Mouse (Mus musculus) hindbrain, embryonic 12.5 days (tissue): Measurements from ENCODE around the gene Abhd12b. TPM values are rescaled to one million over a fixed set of nuclear protein-coding genes. Genes with fewer than 3 reads are reported as not detected.

Experiments
- ATAC-seq: fragments of 200-750 bp; cut with Nextera tagmentation; 2 replicates; pipeline ENCODE4 v1.8.0; 2017; ENCODE audit warnings: moderate TSS enrichment; ENCODE audit not compliant: low FRiP score
- H3K27ac ChIP-seq: fragments of 300-500 bp; sonication (generic); 2 replicates; pipeline ENCODE4 v1.5.1; 2016; ENCODE audit warnings: mild to moderate bottlenecking
- H3K27me3 ChIP-seq: fragments of 300-500 bp; sonication (generic); 2 replicates; pipeline ENCODE4 v1.6.1; 2016; ENCODE audit warnings: mild to moderate bottlenecking
- H3K36me3 ChIP-seq: fragments of 300-500 bp; sonication (generic); 2 replicates; pipeline ENCODE4 v1.6.1; 2016; ENCODE audit warnings: mild to moderate bottlenecking
- H3K4me1 ChIP-seq: fragments of 300-500 bp; sonication (generic); 2 replicates; pipeline ENCODE4 v1.6.1; 2016
- H3K4me2 ChIP-seq: fragments of 300-500 bp; sonication (generic); replicated peaks from 2 replicates; pipeline ENCODE4 v1.6.1; 2016; ENCODE audit warnings: mild to moderate bottlenecking
- H3K4me3 ChIP-seq: fragments of 300-500 bp; sonication (generic); 2 replicates; pipeline ENCODE4 v1.5.1; 2016; ENCODE audit warnings: mild to moderate bottlenecking
- H3K9ac ChIP-seq: fragments of 300-500 bp; sonication (generic); 2 replicates; pipeline ENCODE4 v1.6.1; 2016; ENCODE audit warnings: mild to moderate bottlenecking, moderate library complexity
- H3K9me3 ChIP-seq: fragments of 300-500 bp; sonication (generic); replicated peaks from 2 replicates; pipeline ENCODE4 v1.6.1; 2016; ENCODE audit warnings: mild to moderate bottlenecking
- WGBS: fragments of 180-500 bp; shearing (Covaris S2); methylation state at CpG from one replicate; pipeline ENCODE4 v1.1.7; 2016; 5-methylcytosine and 5-hydroxymethylcytosine counted together
- polyA plus RNA-seq: library from polyadenylated mRNA; unstranded; fragments of >200 nt; fragmentation: Nextera tagmentation; extraction: Ambion mirVana; gene quantifications from 2 replicates; pipeline ENCODE4 v1.2.1, GENCODE M21; 2016

Gene Abhd12b
- polyA plus RNA-seq, 1 experiment from 2014 or later, result not detected

- no peak overlapping the region for H3K27ac ChIP-seq
- no peak overlapping the region for H3K4me2 ChIP-seq
- H3K36me3 ChIP-seq, result no peaks in the 10 kb centered on the region
- H3K9ac ChIP-seq, result no peak overlapping the region
- H3K27me3 ChIP-seq, result no peaks in the 10 kb centered on the region; the same call in 1 of the 2 replicates
- H3K4me1 ChIP-seq, result 0 out of 2 replicates have a peak, but pooled peaks cover 2% of the 10 kb centered on the region
- WGBS, result 89% methylated on average over 10 of the region's 10 CpGs
- ATAC-seq, result no peak
- H3K9me3 ChIP-seq, result no peaks in the 10 kb centered on the region
- H3K4me3 ChIP-seq, result no peak overlapping the region
These were observed 36.8 kb upstream of the Abhd12b start for GRCm38 (mm10) chr12:70117146-70117545.

DNA sequence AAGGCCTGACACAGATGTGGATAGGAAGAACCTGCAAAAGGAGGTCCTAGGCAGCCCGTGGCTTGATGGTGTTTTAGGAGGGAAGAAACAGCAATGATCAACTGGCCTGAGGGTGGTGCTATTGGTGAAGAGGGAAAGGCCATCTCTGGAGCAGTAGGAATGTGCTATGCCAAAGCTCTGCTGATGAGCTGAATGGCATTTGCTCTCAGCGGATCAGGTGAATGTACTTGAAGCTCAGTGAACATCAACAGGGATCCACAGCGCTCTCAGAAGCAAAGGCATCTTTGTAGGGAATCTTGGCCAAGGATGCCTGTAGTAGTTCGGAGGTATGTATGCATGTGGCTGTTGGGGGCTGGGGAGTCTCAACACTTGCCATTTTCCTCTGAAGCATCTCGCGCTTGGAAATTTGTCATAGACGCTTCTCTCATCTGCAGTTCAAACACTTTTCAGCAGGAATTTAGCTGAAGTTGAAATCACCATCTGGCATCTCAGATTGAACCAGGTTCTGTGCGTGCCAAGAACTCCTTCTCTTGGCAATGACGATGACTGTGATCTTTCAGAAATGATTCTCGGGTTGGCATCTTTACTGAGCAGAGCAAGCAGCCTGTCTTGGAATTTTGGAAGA, 35.1 kb upstream of the Abhd12b start:
- Histone ChIP-seq H3K27ac (no peak overlapping the region), H3K9ac (no peak overlapping the region), H3K4me3 (no peak overlapping the region), H3K36me3 (no peaks in the 10 kb centered on the region), H3K27me3 (no peaks in the 10 kb centered on the region; the same call in 1 of the 2 replicates), H3K9me3 (no peaks in the 10 kb centered on the region), H3K4me1 (no peaks in the 10 kb centered on the region), H3K4me2 (no peak overlapping the region)
- 87% methylated on average over 10 of the region's 10 CpGs for WGBS
- ATAC-seq, result no peak

DNA sequence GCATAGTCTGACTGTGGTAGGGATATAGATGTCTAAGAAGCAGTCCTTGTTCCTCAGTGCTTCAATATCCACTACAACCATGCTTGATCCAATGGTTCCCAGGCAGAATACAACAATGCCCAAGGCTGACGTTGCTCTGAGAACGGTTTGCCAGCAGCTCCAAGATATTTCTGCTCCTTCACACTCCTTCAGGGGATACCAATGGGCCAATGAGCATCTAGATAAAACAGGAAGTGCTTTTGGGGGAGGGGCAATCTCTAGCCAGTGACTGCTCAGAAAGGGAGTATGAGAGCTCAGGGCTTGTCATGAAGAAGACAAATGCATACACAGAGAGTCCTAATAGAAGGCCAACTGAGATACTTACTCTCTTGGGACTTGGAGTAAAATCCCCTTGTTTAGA, 34.4 kb upstream of the Abhd12b start:
- Histone ChIP-seq H3K4me2 (no peak overlapping the region), H3K9me3 (no peaks in the 10 kb centered on the region), H3K9ac (no peak overlapping the region), H3K27me3 (no peaks in the 10 kb centered on the region; the same call in 1 of the 2 replicates), H3K27ac (no peak overlapping the region), H3K4me3 (no peak overlapping the region), H3K4me1 (no peaks in the 10 kb centered on the region), H3K36me3 (no peaks in the 10 kb centered on the region)
- ATAC-seq, result no peak
- 72% methylated on average over 2 of the region's 2 CpGs for WGBS

- Histone ChIP-seq H3K4me3 (no peak overlapping the region), H3K9ac (no peak overlapping the region), H3K9me3 (no peaks in the 10 kb centered on the region), H3K27ac (no peak overlapping the region), H3K36me3 (no peaks in the 10 kb centered on the region), H3K4me2 (no peak overlapping the region), H3K4me1 (peaks cover 5% of the 10 kb centered on the region; the same call in 1 of the 2 replicates), H3K27me3 (no peaks in the 10 kb centered on the region)
- WGBS, result 91% methylated on average over 4 of the region's 4 CpGs
- no peak for ATAC-seq
These were observed 27.3 kb upstream of the Abhd12b start for GRCm38 (mm10) chr12:70126626-70127025.

DNA sequence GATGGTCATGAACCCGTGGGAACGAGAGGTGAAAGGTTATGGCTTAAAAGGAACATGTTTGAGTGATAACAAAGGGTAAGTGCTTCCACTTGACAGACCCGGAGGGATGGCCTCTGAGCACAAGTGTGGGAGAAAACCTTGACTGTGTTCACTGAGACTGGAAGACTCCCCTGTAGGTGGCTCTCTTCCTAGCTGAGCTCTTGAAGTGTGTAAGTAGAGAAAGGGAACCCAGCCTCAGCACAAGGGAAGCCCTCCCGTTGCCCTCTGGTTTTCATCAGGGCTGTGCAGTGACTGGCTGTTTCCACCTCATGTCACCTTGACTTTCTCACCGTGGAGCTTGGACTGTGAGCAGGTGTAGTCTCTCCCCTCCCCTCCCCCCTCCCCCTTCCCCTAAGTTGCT, 24.8 kb upstream of the Abhd12b start:
- 56% methylated on average over 5 of the region's 5 CpGs for WGBS
- Histone ChIP-seq H3K4me3 (no peak overlapping the region), H3K9me3 (no peaks in the 10 kb centered on the region), H3K27ac (no peak overlapping the region), H3K36me3 (no peaks in the 10 kb centered on the region), H3K27me3 (no peaks in the 10 kb centered on the region), H3K4me1 (peaks cover 5% of the 10 kb centered on the region; the same call in 1 of the 2 replicates), H3K4me2 (no peak overlapping the region), H3K9ac (no peak overlapping the region)
- no peak for ATAC-seq

DNA sequence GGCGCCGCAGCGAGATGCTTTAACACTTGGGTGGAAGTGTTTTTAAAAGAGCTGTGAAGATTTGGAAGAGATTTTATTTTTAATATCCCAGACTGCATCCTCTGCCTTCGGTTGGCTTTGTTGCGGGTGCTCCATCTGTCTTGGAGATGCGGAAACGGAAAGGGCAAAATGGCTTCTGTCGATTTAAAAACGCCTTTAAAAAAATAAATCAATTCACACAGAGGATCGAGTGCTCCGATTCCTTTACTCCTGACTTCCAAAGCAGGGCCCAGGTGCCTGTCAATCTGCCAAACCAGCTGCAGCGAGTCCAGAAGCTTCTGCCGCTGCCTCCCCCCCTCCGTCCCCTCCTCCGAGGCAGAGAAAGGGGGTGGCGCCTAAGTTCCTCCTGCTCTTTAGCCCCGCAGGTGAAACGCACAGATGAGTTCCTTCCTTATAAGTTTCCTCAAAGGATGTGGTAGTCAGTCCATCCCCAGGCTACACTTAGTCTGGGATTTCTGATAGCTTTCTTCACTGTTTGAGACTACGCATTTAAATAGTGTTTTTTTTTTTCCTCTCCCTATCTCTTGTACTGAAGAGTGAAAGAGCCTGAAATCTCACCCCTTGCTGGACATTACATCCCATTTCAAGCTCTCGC, 22.8 kb upstream of the Abhd12b start:
- Histone ChIP-seq H3K4me1 (peaks cover 5% of the 10 kb centered on the region; the same call in 1 of the 2 replicates), H3K27me3 (no peaks in the 10 kb centered on the region), H3K4me2 (peak overlapping the region; percentile 38), H3K9ac (no peak overlapping the region), H3K36me3 (no peaks in the 10 kb centered on the region), H3K9me3 (no peaks in the 10 kb centered on the region), H3K27ac (peak overlapping the region; percentile 55; the same call in 1 of the 2 replicates), H3K4me3 (no peak overlapping the region)
- WGBS, result 42% methylated on average over 20 of the region's 20 CpGs
- no peak for ATAC-seq

DNA sequence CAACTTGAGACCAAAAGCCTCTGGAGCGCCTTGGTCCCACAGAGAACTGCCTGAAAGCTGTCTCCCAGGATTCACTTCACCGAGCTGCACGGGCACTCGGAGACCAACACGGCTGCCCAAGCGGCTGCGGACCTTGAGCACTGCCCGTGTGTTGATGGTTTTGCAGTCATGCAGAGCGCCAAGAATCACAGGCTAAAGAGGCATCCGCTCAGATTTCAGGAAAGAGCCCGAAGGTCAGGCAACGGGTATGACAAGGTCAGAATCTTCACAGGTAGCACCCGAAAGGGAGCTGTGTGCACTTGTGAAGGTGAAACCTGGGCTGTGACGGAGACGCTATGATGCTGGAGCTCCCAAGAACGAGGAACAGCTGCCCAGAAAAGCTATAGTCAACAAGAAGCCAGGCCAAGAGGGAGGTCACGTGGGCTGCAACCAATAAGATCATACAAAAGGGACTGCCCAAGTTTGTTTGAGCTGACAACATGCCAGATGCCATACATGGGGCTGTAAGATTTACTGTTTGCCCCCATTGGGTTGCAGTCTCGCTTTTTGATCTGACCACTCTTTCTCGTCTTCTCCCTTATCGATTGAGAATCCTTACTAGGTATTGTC, 19.2 kb upstream of the Abhd12b start:
- Histone ChIP-seq H3K4me2 (no peak overlapping the region), H3K4me3 (no peak overlapping the region), H3K36me3 (no peaks in the 10 kb centered on the region), H3K4me1 (peaks cover 7% of the 10 kb centered on the region), H3K9me3 (no peaks in the 10 kb centered on the region), H3K27ac (no peak overlapping the region), H3K9ac (no peak overlapping the region), H3K27me3 (no peaks in the 10 kb centered on the region)
- no peak for ATAC-seq
- WGBS, result 86% methylated on average over 20 of the region's 20 CpGs

DNA sequence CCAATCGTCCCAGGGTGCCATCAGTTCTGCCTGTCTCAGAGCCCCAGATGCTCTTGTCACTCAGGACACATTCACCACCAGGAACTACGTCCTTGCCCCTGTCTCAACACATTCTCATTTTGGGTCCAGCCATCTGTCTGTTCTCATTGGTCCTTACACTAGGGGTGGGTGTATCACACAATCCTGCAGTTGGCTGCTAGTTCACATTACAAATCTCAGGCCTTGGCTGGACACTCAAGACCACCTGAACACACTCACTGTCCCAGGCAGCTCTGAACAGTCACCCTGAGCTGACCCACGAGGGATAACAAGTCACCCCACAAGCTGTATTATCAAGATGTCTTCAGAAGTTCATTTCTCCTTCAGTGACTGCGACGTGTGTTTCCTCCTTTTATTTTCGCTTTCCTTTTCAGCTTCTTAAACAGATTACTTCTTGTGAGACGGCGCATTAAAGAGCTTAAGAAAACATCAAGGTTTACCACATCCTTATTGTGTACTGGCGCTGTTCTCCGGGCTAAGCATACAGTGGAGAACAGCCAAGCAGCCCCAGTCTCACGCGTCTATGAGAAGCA, 17.7 kb upstream of the Abhd12b start:
- no peaks in the 10 kb centered on the region for H3K9me3 ChIP-seq
- no peak overlapping the region for H3K4me3 ChIP-seq
- WGBS, result 80% methylated on average over 12 of the region's 12 CpGs
- no peaks in the 10 kb centered on the region for H3K27me3 ChIP-seq
- no peak for ATAC-seq
- peaks cover 2% of the 10 kb centered on the region for H3K4me1 ChIP-seq
- H3K27ac ChIP-seq, result no peak overlapping the region
- no peaks in the 10 kb centered on the region for H3K36me3 ChIP-seq
- no peak overlapping the region for H3K4me2 ChIP-seq
- no peak overlapping the region for H3K9ac ChIP-seq

- no peak overlapping the region for H3K4me3 ChIP-seq
- H3K4me1 ChIP-seq, result peaks cover 2% of the 10 kb centered on the region; the same call in 1 of the 2 replicates
- no peaks in the 10 kb centered on the region for H3K27me3 ChIP-seq
- no peak overlapping the region for H3K4me2 ChIP-seq
- H3K27ac ChIP-seq, result no peak overlapping the region
- H3K9me3 ChIP-seq, result no peaks in the 10 kb centered on the region
- ATAC-seq, result no peak
- WGBS, result 72% methylated on average over 4 of the region's 4 CpGs
- H3K9ac ChIP-seq, result no peak overlapping the region
- H3K36me3 ChIP-seq, result no peaks in the 10 kb centered on the region
These were observed 16.8 kb upstream of the Abhd12b start for GRCm38 (mm10) chr12:70137095-70137494.

DNA sequence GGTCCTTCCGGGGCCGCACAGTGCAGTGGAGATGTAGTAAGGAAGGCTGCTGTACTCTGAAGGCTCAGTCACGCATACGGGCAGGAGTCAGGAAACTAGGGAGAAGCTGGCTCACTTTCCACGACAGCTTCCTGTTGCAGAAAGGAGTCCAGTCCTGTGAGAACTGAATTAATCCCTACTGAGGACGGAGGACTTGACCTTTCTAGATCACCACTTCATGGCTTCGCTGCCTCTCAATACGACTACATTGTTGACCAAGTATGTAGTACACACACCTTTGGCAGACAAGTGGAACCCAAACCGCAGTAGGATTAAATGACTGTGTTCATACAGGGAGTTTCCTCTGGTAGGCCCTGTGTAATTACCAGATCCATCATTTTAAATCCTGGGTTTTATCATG, 16.3 kb upstream of the Abhd12b start:
- ATAC-seq, result no peak
- H3K9ac ChIP-seq, result no peak overlapping the region
- H3K4me1 ChIP-seq, result peaks cover 2% of the 10 kb centered on the region; the same call in 1 of the 2 replicates
- H3K27me3 ChIP-seq, result no peaks in the 10 kb centered on the region
- H3K27ac ChIP-seq, result no peak overlapping the region
- H3K4me2 ChIP-seq, result no peak overlapping the region
- WGBS, result 83% methylated on average over 9 of the region's 9 CpGs
- H3K4me3 ChIP-seq, result no peak overlapping the region
- H3K36me3 ChIP-seq, result no peaks in the 10 kb centered on the region
- H3K9me3 ChIP-seq, result no peaks in the 10 kb centered on the region

DNA sequence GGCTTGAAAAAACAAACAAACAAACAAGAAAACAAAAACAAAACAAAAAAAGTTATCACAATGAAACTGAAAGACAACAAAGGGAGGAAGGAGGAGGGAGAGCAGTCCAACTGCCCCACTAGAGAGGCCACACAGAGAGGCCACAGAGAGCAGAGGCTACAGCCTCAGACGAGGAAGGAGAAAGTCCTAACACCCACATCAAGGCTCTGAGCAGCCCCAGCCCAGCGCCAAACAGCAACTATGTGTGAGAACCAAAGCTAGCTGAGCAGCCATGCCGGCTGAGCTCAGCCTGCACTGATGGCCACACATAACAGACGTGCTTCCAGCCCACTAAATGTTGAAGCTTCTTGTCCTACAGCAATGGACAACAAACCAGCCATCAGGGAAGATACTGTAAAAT, 14.1 kb upstream of the Abhd12b start:
- Histone ChIP-seq H3K9ac (no peak overlapping the region), H3K27ac (no peak overlapping the region), H3K4me1 (peaks cover 2% of the 10 kb centered on the region; the same call in 1 of the 2 replicates), H3K4me3 (no peak overlapping the region), H3K36me3 (no peaks in the 10 kb centered on the region), H3K27me3 (no peaks in the 10 kb centered on the region), H3K4me2 (no peak overlapping the region), H3K9me3 (no peaks in the 10 kb centered on the region)
- ATAC-seq, result no peak
- WGBS, result 79% methylated on average over 4 of the region's 4 CpGs

DNA sequence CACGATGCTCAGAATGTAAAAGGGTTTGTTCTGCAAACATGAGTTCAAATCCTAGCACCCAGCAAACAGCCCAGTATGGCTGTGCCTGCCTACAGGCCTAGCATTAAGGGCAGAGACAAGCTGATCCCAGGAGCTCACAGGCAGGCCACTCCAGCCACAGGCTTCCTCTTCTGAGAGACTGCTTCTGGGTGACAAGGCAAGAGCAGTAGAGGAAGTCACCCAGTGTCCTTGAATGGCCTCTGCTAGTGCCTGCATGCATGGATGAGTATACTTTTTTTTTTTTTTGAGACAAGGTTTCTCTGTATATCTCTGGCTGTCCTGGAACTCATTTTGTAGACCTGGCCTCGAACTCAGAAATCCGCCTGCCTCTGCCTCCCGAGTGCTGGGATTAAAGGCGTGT, 13.4 kb upstream of the Abhd12b start:
- whole genome bisulfite sequencing, result 89% methylated on average over 5 of the region's 5 CpGs
- H3K4me1 ChIP-seq, result peaks cover 2% of the 10 kb centered on the region; the same call in 1 of the 2 replicates
- no peaks in the 10 kb centered on the region for H3K27me3 ChIP-seq
- H3K4me3 ChIP-seq, result no peak overlapping the region
- H3K36me3 ChIP-seq, result no peaks in the 10 kb centered on the region
- H3K9me3 ChIP-seq, result no peaks in the 10 kb centered on the region
- H3K4me2 ChIP-seq, result no peak overlapping the region
- ATAC-seq, result no peak
- no peak overlapping the region for H3K9ac ChIP-seq
- H3K27ac ChIP-seq, result no peak overlapping the region
